Mouse (Mus musculus) lung, postnatal 10 days (tissue): ENCODE measurements around the gene Gpc3.
"Not testable (repeated sequence)": the region's sequence is repeated elsewhere in the genome, so short reads cannot be mapped to it uniquely, and the experiment has no call there.

Experiments used
- DNase-seq: peaks from one replicate; pipeline ENCODE4 v3.0.0; 2021

Gene Gpc3

GRCm38 (mm10) chrX:52273016-52273415 lies 340.7 kb downstream of the Gpc3 start:
- no peak for DNase-seq

- peak; percentile 31 for DNase-seq
Measured at GRCm38 (mm10) chrX:52261991-52262390, 351.8 kb downstream of the Gpc3 start.

- peak; percentile 13 for DNase-seq
Measured at GRCm38 (mm10) chrX:52261546-52261945, 352.2 kb downstream of the Gpc3 start.

- DNase-seq, result not testable (repeated sequence)
Measured at GRCm38 (mm10) chrX:52259771-52260170, 354.0 kb downstream of the Gpc3 start.

- DNase-seq, result no peak
Measured at GRCm38 (mm10) chrX:52254526-52254925, 359.2 kb downstream of the Gpc3 start.

- no peak for DNase-seq
Measured at GRCm38 (mm10) chrX:52245694-52246297, 368.0 kb downstream of the Gpc3 start.

- DNase-seq, result no peak
Measured at GRCm38 (mm10) chrX:52237470-52237869, 376.3 kb downstream of the Gpc3 start.

- DNase-seq, result no peak
Measured at GRCm38 (mm10) chrX:52231984-52232383, 381.8 kb downstream of the Gpc3 start.

GRCm38 (mm10) chrX:52230711-52231110 lies 383.0 kb downstream of the Gpc3 start:
- DNase-seq, result no peak
